ENCODE assay signal across 11 mouse cellular contexts in genomic region chr11:32061874-32062273, GRCm38 (mm10).
DNase-seq lines count a peak whose midpoint lies in the region; ATAC-seq and TF ChIP-seq lines count a peak whose summit lies in the region.
"Had no signal": no experiment of that assay in that cellular context is flagged by ENCODE, and none has a peak within 500 bp of the region (broad histone marks: within the 10 kb centered on the region; RNA-seq: fewer than 3 reads in every experiment).

No protein-coding gene starts in this region.

- no peak overlapping the region for H3K4me3 ChIP-seq in forebrain, postnatal 0 days (ENCODE audit: low read depth, low read length)
- H3K4me3 ChIP-seq in kidney, adult 2 months (ENCODE audit: insufficient read depth, low read depth, low read length), result no peak overlapping the region

- H3K9me3 ChIP-seq in forebrain, postnatal 0 days (ENCODE audit: low read length), result no peaks in the 10 kb centered on the region

- peaks cover 37% of the 10 kb centered on the region for H3K36me3 ChIP-seq in forebrain, postnatal 0 days (ENCODE audit: insufficient read depth)
- H3K36me3 ChIP-seq in kidney, adult 2 months (ENCODE audit: control insufficient read depth, insufficient read depth, low read length), result no peaks in the 10 kb centered on the region

- peak overlapping the region; percentile 73 for H3K27ac ChIP-seq in forebrain, postnatal 0 days (ENCODE audit: low read depth, low read length)
- no peak overlapping the region for H3K27ac ChIP-seq in kidney, adult 2 months (ENCODE audit: insufficient read depth, low read depth, low read length)

- peak; percentile 17; the same call in 1 of the 2 replicates for TF ChIP-seq CTCF in forebrain, postnatal 0 days (IDR thresholded peaks at IDR 0.05; ENCODE audit: low read depth)
- TF ChIP-seq CTCF in kidney, adult 2 months (conservative IDR thresholded peaks at IDR 0.05; ENCODE audit: insufficient read depth, insufficient read length, low read depth, low read length), result no peak

- 60% methylated on average over 10 of the region's 10 CpGs for WGBS in forebrain, postnatal 0 days
- 89% methylated on average over 10 of the region's 10 CpGs for WGBS in kidney, adult 2 months

- ATAC-seq in forebrain, postnatal 0 days, result peak; percentile 19; the same call in 1 of the 2 replicates
- ATAC-seq: liver, postnatal 0 days had no signal

- H3K27me3 ChIP-seq in forebrain, postnatal 0 days (ENCODE audit: insufficient read depth, low read length), result no peaks in the 10 kb centered on the region
- H3K27me3 ChIP-seq in kidney, adult 2 months (replicated peaks; ENCODE audit: control insufficient read depth, insufficient read depth, low read length), result no peaks in the 10 kb centered on the region
- H3K27me3 ChIP-seq: CH12.LX had no signal

- H3K4me1 ChIP-seq in forebrain, postnatal 0 days (ENCODE audit: insufficient read depth), result peaks cover 37% of the 10 kb centered on the region
- H3K4me1 ChIP-seq in kidney, adult 2 months (ENCODE audit: control insufficient read depth, insufficient read depth, low read length), result no peaks in the 10 kb centered on the region

- H3K4me2 ChIP-seq in forebrain, postnatal 0 days (ENCODE audit: low read depth), result no peak overlapping the region

- H3K9ac ChIP-seq in forebrain, postnatal 0 days, result no peak overlapping the region
- H3K9ac ChIP-seq: liver, postnatal 0 days had no signal

- no peak for TF ChIP-seq POLR2A in kidney, adult 2 months (IDR thresholded peaks at IDR 0.05; ENCODE audit: low read depth, low read length)

- DNase-seq in heart, adult 18-20 months, result peak; percentile 19 to 26
- DNase-seq in heart, adult 11 months, result no peak
- peak; percentile 51 for DNase-seq in forebrain, postnatal 0 days
- DNase-seq in layer of hippocampus, postnatal 36 days, result peak; percentile 55 to 66
- DNase-seq in right cerebral cortex, postnatal 25 days, result peak; percentile 53
- no peak for DNase-seq in embryo, embryonic 9.5 days (ENCODE audit: extremely low spot score)
- DNase-seq in kidney, adult 2 months, result no peak
- DNase-seq in adrenal gland, adult (ENCODE audit: inconsistent age in 2 of 2, low spot score in 1 of 2), result no peak
- DNase-seq: gastrocnemius, postnatal 36 days; liver, postnatal 0 days had no signal

Comparison
In these comparisons a context has a peak if more than half of its experiments do, and no peak if none do; other contexts are left out.
1. DNase-seq: peak in heart, adult 18-20 months (2 of 2), forebrain, postnatal 0 days (single experiment), layer of hippocampus, postnatal 36 days (2 of 2) and right cerebral cortex, postnatal 25 days (single experiment); none in heart, adult 11 months (single experiment), embryo, embryonic 9.5 days (single experiment), kidney, adult 2 months (single experiment) and adrenal gland, adult (0 of 2).